ENCODE assay signal across 8 mouse cellular contexts in genomic region chr11:119227591-119227990, GRCm38 (mm10). TPM values are rescaled to one million over a fixed set of nuclear protein-coding genes. Genes with fewer than 3 reads are reported as not detected.
DNase-seq lines count a peak whose midpoint lies in the region; ATAC-seq lines count a peak whose summit lies in the region.

No protein-coding gene starts in this region.

- no peaks in the 10 kb centered on the region for H3K27me3 ChIP-seq in kidney, embryonic 14.5 days (ENCODE audit: control insufficient read depth, insufficient read depth, low read length)
- H3K27me3 ChIP-seq in embryonic facial prominence, embryonic 11.5 days (ENCODE audit: control insufficient read depth, insufficient read depth, low read length) = no peaks in the 10 kb centered on the region
- H3K27me3 ChIP-seq in hindbrain, embryonic 15.5 days = no peaks in the 10 kb centered on the region
- no peaks in the 10 kb centered on the region for H3K27me3 ChIP-seq in midbrain, embryonic 14.5 days (ENCODE audit: control insufficient read depth, insufficient read depth, low read length)

- ATAC-seq in kidney, embryonic 14.5 days (ENCODE audit: low FRiP score, low TSS enrichment) = no peak
- no peak for ATAC-seq in embryonic facial prominence, embryonic 11.5 days (replicated peaks; ENCODE audit: insufficient number of reproducible peaks, low FRiP score, low TSS enrichment, low read depth)
- no peak for ATAC-seq in hindbrain, embryonic 15.5 days (ENCODE audit: low FRiP score, low read depth)
- no peak for ATAC-seq in midbrain, embryonic 14.5 days (ENCODE audit: low FRiP score, low TSS enrichment)
- ATAC-seq in erythroid progenitor cell, adult 5-6 weeks (replicated peaks; ENCODE audit: low FRiP score, poor library complexity, severe bottlenecking) = no peak

- H3K4me3 ChIP-seq in kidney, embryonic 14.5 days (ENCODE audit: low read length) = peak overlapping the region; percentile 76
- peak overlapping the region; percentile 82 for H3K4me3 ChIP-seq in embryonic facial prominence, embryonic 11.5 days (ENCODE audit: low read depth, low read length)
- peak overlapping the region; percentile 85 for H3K4me3 ChIP-seq in hindbrain, embryonic 15.5 days
- H3K4me3 ChIP-seq in midbrain, embryonic 14.5 days (replicated peaks; ENCODE audit: low read depth, low read length) = peak overlapping the region; percentile 85

- 7% methylated on average over 12 of the region's 12 CpGs for WGBS in kidney, embryonic 14.5 days
- 5% methylated on average over 12 of the region's 12 CpGs for WGBS in embryonic facial prominence, embryonic 11.5 days
- 2% methylated on average over 12 of the region's 12 CpGs for WGBS in hindbrain, embryonic 15.5 days
- 2% methylated on average over 12 of the region's 12 CpGs for WGBS in midbrain, embryonic 14.5 days

- H3K9me3 ChIP-seq in kidney, embryonic 14.5 days (ENCODE audit: control insufficient read depth, low read length) = no peaks in the 10 kb centered on the region
- H3K9me3 ChIP-seq in embryonic facial prominence, embryonic 11.5 days (replicated peaks; ENCODE audit: control insufficient read depth, low read length) = no peaks in the 10 kb centered on the region
- H3K9me3 ChIP-seq in hindbrain, embryonic 15.5 days = no peaks in the 10 kb centered on the region
- H3K9me3 ChIP-seq in midbrain, embryonic 14.5 days (ENCODE audit: control insufficient read depth, low read length) = no peaks in the 10 kb centered on the region

- no peaks in the 10 kb centered on the region for H3K36me3 ChIP-seq in kidney, embryonic 14.5 days (ENCODE audit: control insufficient read depth, insufficient read depth, low read length)
- H3K36me3 ChIP-seq in embryonic facial prominence, embryonic 11.5 days (replicated peaks; ENCODE audit: control insufficient read depth, insufficient read depth, low read depth, low read length) = no peaks in the 10 kb centered on the region
- H3K36me3 ChIP-seq in hindbrain, embryonic 15.5 days = no peaks in the 10 kb centered on the region
- H3K36me3 ChIP-seq in midbrain, embryonic 14.5 days (ENCODE audit: control insufficient read depth, insufficient read depth, low read length) = no peaks in the 10 kb centered on the region

- no peak overlapping the region for H3K27ac ChIP-seq in kidney, embryonic 14.5 days (ENCODE audit: low read depth, low read length)
- H3K27ac ChIP-seq in embryonic facial prominence, embryonic 11.5 days (replicated peaks; ENCODE audit: low read depth, low read length) = no peak overlapping the region
- H3K27ac ChIP-seq in hindbrain, embryonic 15.5 days (replicated peaks) = 0 out of 2 replicates have a peak overlapping the region, but pooled peaks have one; percentile 83
- peak overlapping the region; percentile 70 for H3K27ac ChIP-seq in midbrain, embryonic 14.5 days (replicated peaks; ENCODE audit: low read depth, low read length)

- no peak for DNase-seq in kidney, postnatal 25 days
- no peak for DNase-seq in embryonic facial prominence, embryonic 11.5 days (ENCODE audit: low spot score)
- DNase-seq in midbrain, embryonic 14.5 days = no peak
- DNase-seq in gastrocnemius, postnatal 4 days (ENCODE audit: low spot score in 2 of 2) = no peak
- no peak for DNase-seq in layer of hippocampus, postnatal 14 days (ENCODE audit: low spot score in 2 of 2)

- H3K4me2 ChIP-seq in kidney, embryonic 14.5 days (replicated peaks; ENCODE audit: low read depth, low read length) = peak overlapping the region; percentile 87
- H3K4me2 ChIP-seq in embryonic facial prominence, embryonic 11.5 days (ENCODE audit: low read depth, low read length) = peak overlapping the region; percentile 95
- peak overlapping the region; percentile 99 for H3K4me2 ChIP-seq in hindbrain, embryonic 15.5 days
- H3K4me2 ChIP-seq in midbrain, embryonic 14.5 days (ENCODE audit: low read length) = peak overlapping the region; percentile 94

- H3K9ac ChIP-seq in kidney, embryonic 14.5 days (ENCODE audit: low read depth, low read length) = peak overlapping the region; percentile 81
- H3K9ac ChIP-seq in embryonic facial prominence, embryonic 11.5 days (replicated peaks; ENCODE audit: low read length) = peak overlapping the region; percentile 69
- H3K9ac ChIP-seq in hindbrain, embryonic 15.5 days = peak overlapping the region; percentile 88
- H3K9ac ChIP-seq in midbrain, embryonic 14.5 days (replicated peaks; ENCODE audit: low read length) = peak overlapping the region; percentile 90

- peaks cover 22% of the 10 kb centered on the region for H3K4me1 ChIP-seq in kidney, embryonic 14.5 days (ENCODE audit: control insufficient read depth, insufficient read depth, low read length)
- peaks cover 4% of the 10 kb centered on the region for H3K4me1 ChIP-seq in embryonic facial prominence, embryonic 11.5 days (ENCODE audit: control insufficient read depth, insufficient read depth, low read length)
- H3K4me1 ChIP-seq in hindbrain, embryonic 15.5 days (replicated peaks) = peaks cover 63% of the 10 kb centered on the region
- peaks cover 39% of the 10 kb centered on the region for H3K4me1 ChIP-seq in midbrain, embryonic 14.5 days (ENCODE audit: control insufficient read depth, insufficient read depth, low read length)

RNA-seq across cellular contexts. Expression of gene Tbc1d16, which starts 0.7 kb away (rescaled TPM):
- polyA plus RNA-seq in kidney, embryonic 14.5 days (2014; fragmentation: Nextera tagmentation; extraction: Ambion mirVana) = 7.3 and 13.0 TPM in 2 replicates
- 9.5 and 11.9 TPM in 2 replicates for polyA plus RNA-seq in embryonic facial prominence, embryonic 11.5 days (2014; fragmentation: Nextera tagmentation; extraction: Ambion mirVana)
- 56.1 and 57.1 TPM in 2 replicates for polyA plus RNA-seq in hindbrain, embryonic 15.5 days (2015; fragmentation: Nextera tagmentation; extraction: Ambion mirVana)
- polyA plus RNA-seq in midbrain, embryonic 14.5 days (2014; fragmentation: Nextera tagmentation; extraction: Ambion mirVana) = 36.1 and 41.1 TPM in 2 replicates
- total RNA-seq in gastrocnemius, postnatal 4 days (2021) = 10 to 100 TPM; 23.3 to 23.6 TPM
- 0.84 and 1.1 TPM in 2 replicates for total RNA-seq in erythroid progenitor cell, adult 5-6 weeks (2015; ENCODE audit: low replicate concordance)
- total RNA-seq in erythroid progenitor cell, adult 5-6 weeks (2017; ENCODE audit: low replicate concordance) = 0.26 TPM in 1 of 2 replicates, not detected in the other
- 10 to 100 TPM; 79.7 to 81.0 TPM for total RNA-seq in layer of hippocampus, postnatal 14 days (2021)

RNA-seq across cellular contexts. Expression of gene Ccdc40, which starts 0.8 kb away (rescaled TPM):
- polyA plus RNA-seq in kidney, embryonic 14.5 days (2014; fragmentation: Nextera tagmentation; extraction: Ambion mirVana) = 5.6 and 6.4 TPM in 2 replicates
- polyA plus RNA-seq in embryonic facial prominence, embryonic 11.5 days (2014; fragmentation: Nextera tagmentation; extraction: Ambion mirVana) = 12.1 and 13.4 TPM in 2 replicates
- polyA plus RNA-seq in hindbrain, embryonic 15.5 days (2015; fragmentation: Nextera tagmentation; extraction: Ambion mirVana) = 14.6 and 15.4 TPM in 2 replicates
- 12.2 and 13.3 TPM in 2 replicates for polyA plus RNA-seq in midbrain, embryonic 14.5 days (2014; fragmentation: Nextera tagmentation; extraction: Ambion mirVana)
- total RNA-seq in gastrocnemius, postnatal 4 days (2021) = under 1 TPM; 0.12 to 0.16 TPM
- total RNA-seq in erythroid progenitor cell, adult 5-6 weeks (2015; ENCODE audit: low replicate concordance) = not detected in 2 replicates
- total RNA-seq in erythroid progenitor cell, adult 5-6 weeks (2017; ENCODE audit: low replicate concordance) = 0.13 and 1.9 TPM in 2 replicates
- 1 to 10 TPM; 3.3 to 5.1 TPM for total RNA-seq in layer of hippocampus, postnatal 14 days (2021)

RNA-seq across cellular contexts. Expression of gene Gaa, which starts 40.1 kb away (rescaled TPM):
- 21.4 and 37.2 TPM in 2 replicates for polyA plus RNA-seq in kidney, embryonic 14.5 days (2014; fragmentation: Nextera tagmentation; extraction: Ambion mirVana)
- polyA plus RNA-seq in embryonic facial prominence, embryonic 11.5 days (2014; fragmentation: Nextera tagmentation; extraction: Ambion mirVana) = 15.7 and 19.0 TPM in 2 replicates
- 95.1 and 105 TPM in 2 replicates for polyA plus RNA-seq in hindbrain, embryonic 15.5 days (2015; fragmentation: Nextera tagmentation; extraction: Ambion mirVana)
- 58.6 and 67.2 TPM in 2 replicates for polyA plus RNA-seq in midbrain, embryonic 14.5 days (2014; fragmentation: Nextera tagmentation; extraction: Ambion mirVana)
- 10 to 100 TPM; 59.2 to 69.4 TPM for total RNA-seq in gastrocnemius, postnatal 4 days (2021)
- 4.2 and 8.6 TPM in 2 replicates for total RNA-seq in erythroid progenitor cell, adult 5-6 weeks (2015; ENCODE audit: low replicate concordance)
- total RNA-seq in erythroid progenitor cell, adult 5-6 weeks (2017; ENCODE audit: low replicate concordance) = 5.6 and 17.9 TPM in 2 replicates
- 100 to 1,000 TPM; 178 to 184 TPM for total RNA-seq in layer of hippocampus, postnatal 14 days (2021)

Comparison
In these comparisons a context has a peak if more than half of its experiments do, and no peak if none do; other contexts are left out.
1. H3K27ac ChIP-seq: peak in hindbrain, embryonic 15.5 days (single experiment) and midbrain, embryonic 14.5 days (single experiment); none in kidney, embryonic 14.5 days (single experiment) and embryonic facial prominence, embryonic 11.5 days (single experiment).
2. Peak in every context shown above with its lines, with median percentiles within 50 percentile points of each other: H3K4me2 ChIP-seq, H3K4me3 ChIP-seq and H3K9ac ChIP-seq.